Mouse (Mus musculus) monocyte, adult 2 months (primary cell): ENCODE measurements around the gene Rsph1.

Experiments
- DNase-seq, 2 experiments: peaks; one replicate each; pipeline ENCODE4 v3.0.0; 2022; ENCODE audit warnings: low spot score in 2 of 2, low read depth in 1 of 2

The Rsph1 gene

DNA sequence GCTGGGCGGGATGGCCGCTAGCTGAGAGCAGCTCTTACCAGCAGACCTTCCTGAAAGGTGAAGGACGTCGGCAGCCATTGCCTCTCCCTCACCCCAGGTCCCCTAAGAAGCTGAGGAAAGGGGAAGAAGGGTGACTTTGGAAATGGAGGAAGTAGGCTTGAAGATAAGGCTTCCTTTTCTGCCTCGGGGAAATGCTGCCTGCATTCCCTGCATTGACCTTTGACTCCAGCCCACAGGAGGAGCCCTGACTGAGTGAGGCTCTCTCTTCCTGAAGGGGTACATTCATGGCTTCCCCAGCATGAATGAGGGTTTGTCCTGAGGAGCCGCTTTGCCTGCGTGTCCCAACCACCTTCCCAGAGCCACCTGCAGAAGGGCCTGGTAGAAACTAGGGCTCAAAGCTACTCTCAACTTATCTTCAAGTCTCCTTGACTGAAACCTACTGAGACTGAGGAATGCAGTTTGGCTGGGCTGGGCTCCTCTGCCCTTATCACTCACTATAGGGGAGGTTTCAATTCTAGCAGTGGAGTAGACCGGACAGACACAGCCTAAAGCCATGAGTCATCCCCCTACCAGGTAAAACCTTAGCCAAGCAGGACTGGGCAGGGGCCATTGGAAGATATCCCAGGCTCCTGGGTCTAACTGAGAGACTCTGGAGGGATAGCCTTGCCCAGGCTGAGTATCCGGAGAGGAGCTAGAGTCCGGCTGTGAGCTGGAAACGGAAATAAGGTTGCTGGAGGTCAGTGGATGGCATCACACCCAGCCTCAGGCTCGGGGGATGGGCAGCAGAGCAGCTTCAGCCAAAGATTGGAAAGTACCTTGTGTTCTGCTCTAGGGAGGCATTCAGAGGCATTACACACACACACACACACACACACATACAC is 28.0 kb upstream of the Rsph1 start:
- no peak for DNase-seq

GRCm38 (mm10) chr17:31303401-31303800 is 26.2 kb upstream of the Rsph1 start:
- no peak for DNase-seq

DNA sequence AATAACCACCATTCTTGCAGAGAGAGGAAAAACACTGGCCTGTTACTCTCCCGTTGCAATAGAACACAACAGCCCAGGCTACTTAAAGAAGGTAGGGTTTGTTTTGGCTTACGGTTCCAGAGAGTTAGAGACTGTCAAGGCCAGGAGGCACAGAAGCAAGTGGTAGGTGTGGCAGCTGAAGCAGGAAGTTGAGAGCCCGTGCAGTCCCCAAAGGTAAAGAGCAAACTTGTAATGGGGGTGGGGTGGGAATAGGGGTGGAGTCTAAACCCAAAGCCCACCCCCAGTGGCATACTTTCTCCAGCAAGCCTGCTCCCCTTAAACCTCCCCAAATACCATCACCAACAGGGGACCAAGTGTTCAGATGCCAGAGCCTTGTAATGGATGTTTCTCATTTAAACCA is 23.6 kb upstream of the Rsph1 start:
- DNase-seq = no peak

DNA sequence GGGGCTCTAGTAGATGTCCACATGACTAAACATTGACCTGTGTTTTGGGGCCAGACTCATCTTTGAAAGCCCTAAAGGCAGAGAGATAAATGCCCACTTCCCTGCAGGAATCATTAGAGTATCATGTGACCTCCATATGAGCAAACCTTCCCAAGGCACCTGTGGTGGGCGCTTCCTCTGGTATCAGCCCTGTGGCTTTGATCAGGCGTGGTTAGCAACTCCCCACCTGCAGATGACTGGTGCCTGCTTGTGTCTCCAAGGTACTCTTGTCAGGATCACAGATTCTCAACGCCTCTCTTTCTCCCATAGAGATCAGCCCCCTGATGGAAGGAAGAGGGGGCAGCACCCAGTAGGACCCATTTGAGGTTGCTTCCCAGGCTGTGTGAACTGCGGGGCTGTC is 22.8 kb upstream of the Rsph1 start:
- DNase-seq = no peak

DNA sequence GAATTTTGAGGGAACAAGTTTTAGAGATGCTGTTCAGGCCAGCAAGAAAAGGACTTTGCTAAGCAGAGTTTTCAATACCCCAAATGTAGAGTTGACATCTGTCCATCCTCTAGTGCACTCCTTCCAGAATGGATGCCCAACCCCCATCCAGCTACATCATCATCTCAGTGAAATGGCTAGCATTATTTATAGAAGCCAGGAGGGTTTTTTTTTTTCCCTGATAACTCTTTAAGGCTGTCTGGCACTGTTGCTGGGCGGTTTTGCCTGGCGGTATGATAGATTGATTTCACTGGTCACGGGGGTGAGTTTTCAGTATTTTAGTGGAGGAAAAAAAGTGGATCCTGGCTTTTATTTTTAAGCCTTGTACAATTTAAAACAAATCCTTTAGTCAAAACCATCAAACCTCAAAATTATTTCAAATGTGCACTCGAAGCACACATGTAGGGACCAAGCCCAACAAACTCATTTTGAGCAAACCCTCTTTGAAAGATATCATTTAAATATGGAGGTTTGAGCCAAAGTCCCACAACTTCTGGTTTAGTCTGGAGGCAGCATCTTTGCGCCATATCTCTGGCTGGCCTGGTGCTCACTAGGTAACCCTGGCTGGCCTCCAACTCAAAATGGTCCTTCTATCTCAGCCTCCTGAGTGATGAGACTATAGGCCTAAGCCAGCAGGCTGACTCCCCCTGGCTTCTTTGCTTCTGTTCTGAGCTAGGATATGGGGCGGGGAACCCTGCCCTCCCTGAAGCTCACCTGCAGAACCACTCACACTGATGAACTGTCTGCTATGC is 21.4 kb upstream of the Rsph1 start:
- no peak for DNase-seq

DNA sequence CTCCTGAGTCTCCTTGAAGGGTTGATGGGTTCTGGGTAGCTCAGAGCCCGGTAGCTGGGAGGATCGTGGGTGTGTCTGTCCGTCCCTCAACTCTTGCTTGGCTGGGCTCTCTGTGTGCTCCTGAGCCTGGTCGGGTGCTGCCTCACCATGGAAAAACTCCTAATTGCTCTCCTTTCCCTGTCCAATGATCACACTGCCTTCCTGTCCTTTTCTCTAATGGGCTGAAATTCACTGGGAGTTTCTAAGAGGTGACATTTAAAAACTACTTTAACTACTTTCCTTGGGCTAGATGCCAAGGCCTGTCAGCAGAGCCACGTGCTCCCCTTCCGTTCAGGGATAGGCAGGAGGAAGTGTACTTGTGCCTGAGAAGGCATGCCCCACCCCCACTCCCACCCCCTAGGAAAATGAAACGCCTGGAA is 20.3 kb upstream of the Rsph1 start:
- DNase-seq = no peak

DNA sequence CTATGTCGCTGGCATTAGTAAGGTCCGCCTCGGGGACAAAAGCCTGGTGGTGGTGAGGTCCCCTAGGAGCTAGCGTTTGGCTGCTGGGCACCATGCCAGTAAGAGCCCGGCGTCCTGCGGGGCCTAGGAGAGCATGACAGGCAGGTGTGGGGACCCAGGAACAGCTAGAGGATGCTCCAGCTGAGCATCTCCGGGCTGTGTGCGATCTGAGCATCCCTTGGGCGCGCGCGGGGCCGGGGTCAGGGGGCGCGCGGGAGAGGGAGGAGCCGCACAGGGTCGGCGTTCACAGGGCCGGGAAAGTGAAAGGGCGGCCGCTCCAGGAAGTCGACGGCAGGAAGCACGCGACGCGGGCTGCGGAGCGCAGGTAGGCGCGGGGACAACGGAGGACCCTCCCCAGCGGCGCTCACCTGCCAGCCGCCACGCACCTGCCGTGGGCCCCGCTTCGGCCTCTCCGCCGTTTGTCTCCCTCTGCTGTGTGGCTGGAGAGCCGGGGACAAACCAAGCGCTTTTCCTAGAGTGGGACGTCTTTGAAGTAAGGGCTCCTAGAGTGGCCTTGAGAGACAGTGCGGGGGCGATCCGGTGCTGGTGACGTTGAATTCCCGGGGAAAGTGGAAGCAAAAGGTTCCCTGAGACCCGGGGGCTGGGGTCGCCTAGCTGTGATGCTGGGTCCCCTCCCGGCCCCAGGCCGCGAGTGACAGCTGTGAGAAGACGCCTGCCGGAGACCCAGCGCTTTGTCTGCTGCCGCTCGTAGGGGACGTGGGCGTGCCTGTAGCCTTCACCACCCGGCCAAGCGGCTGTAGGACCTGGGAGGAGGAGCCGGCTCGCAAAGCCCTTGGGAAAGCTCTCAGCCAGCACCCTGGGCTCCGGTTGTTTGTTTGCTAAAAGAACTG is 19.0 kb upstream of the Rsph1 start:
- DNase-seq = peak in 1 of 2 experiments; percentile 61

- peak in 1 of 2 experiments; percentile 70 for DNase-seq
These were observed 18.2 kb upstream of the Rsph1 start for GRCm38 (mm10) chr17:31295215-31295891.

- DNase-seq = peak in 1 of 2 experiments; percentile 48
These were observed 17.4 kb upstream of the Rsph1 start for GRCm38 (mm10) chr17:31294363-31295214.

GRCm38 (mm10) chr17:31290859-31291258 is 13.7 kb upstream of the Rsph1 start:
- DNase-seq = peak; percentile 73 to 75

- DNase-seq = no peak
These were observed 13.1 kb upstream of the Rsph1 start for GRCm38 (mm10) chr17:31290311-31290710.

GRCm38 (mm10) chr17:31288999-31289726 is 12.0 kb upstream of the Rsph1 start:
- DNase-seq = no peak

GRCm38 (mm10) chr17:31287216-31287615 is 10.0 kb upstream of the Rsph1 start:
- DNase-seq = no peak

GRCm38 (mm10) chr17:31286492-31286891 is 9.3 kb upstream of the Rsph1 start, which contains the start of gene Slc37a1:
Slc37a1 (plus strand) TSS chr17:31286792.
- DNase-seq = no peak

GRCm38 (mm10) chr17:31285867-31286266 is 8.7 kb upstream of the Rsph1 start:
- DNase-seq = peak in 1 of 2 experiments; percentile 56

GRCm38 (mm10) chr17:31282687-31283053 is 5.5 kb upstream of the Rsph1 start:
- no peak for DNase-seq

DNA sequence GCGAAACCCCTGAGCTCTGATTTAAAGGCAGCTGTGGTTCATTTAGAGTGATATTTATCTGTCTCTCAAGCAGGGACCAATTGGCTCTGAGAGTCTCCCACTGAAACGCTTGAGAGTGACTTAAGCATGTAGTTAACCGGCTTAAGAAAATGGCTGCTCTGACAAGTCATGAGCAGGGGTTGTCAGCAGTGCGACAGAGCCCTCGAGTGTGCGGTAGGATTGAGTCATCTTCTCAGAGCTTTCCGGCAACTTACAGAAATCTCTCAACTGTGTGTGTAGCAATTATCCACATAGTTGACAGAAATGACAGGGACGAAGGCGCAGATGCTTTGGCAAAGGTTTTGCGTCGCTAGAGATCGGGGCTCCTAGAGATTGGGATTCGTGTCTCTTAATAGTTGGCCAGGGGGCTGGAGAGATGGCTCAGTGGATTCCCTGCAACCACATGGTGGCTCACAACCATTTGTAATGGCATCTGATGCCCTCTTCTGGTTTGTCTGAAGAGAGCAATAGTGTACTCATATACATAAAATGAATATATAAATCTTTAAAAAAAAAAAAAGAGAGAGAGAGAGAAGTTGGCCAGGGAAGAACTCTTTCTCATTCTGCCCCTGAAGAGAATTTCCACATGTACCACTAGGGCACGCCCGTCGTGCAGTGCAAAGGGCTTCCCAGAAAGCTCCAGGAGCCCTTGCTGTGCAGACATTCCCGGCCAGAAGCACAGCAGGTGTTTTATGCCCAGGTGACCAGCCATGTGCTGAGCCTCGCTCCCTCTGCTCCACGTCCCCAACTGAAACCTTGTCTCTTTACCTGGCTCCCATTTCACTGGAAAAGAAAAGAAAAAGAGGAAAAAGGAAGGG is 4.9 kb upstream of the Rsph1 start:
- no peak for DNase-seq

- DNase-seq = no peak
These were observed 3.1 kb upstream of the Rsph1 start for GRCm38 (mm10) chr17:31280269-31280668.
